Mouse (Mus musculus) testis, postnatal 14 days (tissue): ENCODE measurements around the gene Arl15.

Experiments used
- DNase-seq: peaks from one replicate; pipeline ENCODE4 v3.0.0; 2021; ENCODE audit warnings: low spot score

The Arl15 gene

GRCm38 (mm10) chr13:113800246-113800645 is 5.9 kb downstream of the Arl15 start:
- DNase-seq = no peak

GRCm38 (mm10) chr13:113802571-113802970 is 8.3 kb downstream of the Arl15 start:
- no peak for DNase-seq

- no peak for DNase-seq
Measured at GRCm38 (mm10) chr13:113811141-113811540, 16.8 kb downstream of the Arl15 start.

- no peak for DNase-seq
Measured at GRCm38 (mm10) chr13:113811910-113812592, 17.7 kb downstream of the Arl15 start.

- no peak for DNase-seq
Measured at GRCm38 (mm10) chr13:113812593-113812975, 18.3 kb downstream of the Arl15 start.

- no peak for DNase-seq
Measured at GRCm38 (mm10) chr13:113814121-113814520, 19.8 kb downstream of the Arl15 start.

GRCm38 (mm10) chr13:113815697-113816420 is 21.6 kb downstream of the Arl15 start:
- DNase-seq = no peak

- no peak for DNase-seq
Measured at GRCm38 (mm10) chr13:113816421-113816810, 22.1 kb downstream of the Arl15 start.

- no peak for DNase-seq
Measured at GRCm38 (mm10) chr13:113819006-113819405, 24.7 kb downstream of the Arl15 start.

GRCm38 (mm10) chr13:113820176-113820575 is 25.9 kb downstream of the Arl15 start:
- no peak for DNase-seq

GRCm38 (mm10) chr13:113821891-113822290 is 27.6 kb downstream of the Arl15 start:
- no peak for DNase-seq

GRCm38 (mm10) chr13:113824027-113824426 is 29.7 kb downstream of the Arl15 start:
- no peak for DNase-seq

GRCm38 (mm10) chr13:113828633-113829032 is 34.3 kb downstream of the Arl15 start:
- DNase-seq = no peak

- DNase-seq = no peak
Measured at GRCm38 (mm10) chr13:113829079-113829478, 34.8 kb downstream of the Arl15 start.

GRCm38 (mm10) chr13:113830805-113831204 is 36.5 kb downstream of the Arl15 start:
- no peak for DNase-seq

- no peak for DNase-seq
Measured at GRCm38 (mm10) chr13:113832947-113833346, 38.6 kb downstream of the Arl15 start.

- DNase-seq = no peak
Measured at GRCm38 (mm10) chr13:113835921-113836320, 41.6 kb downstream of the Arl15 start.

GRCm38 (mm10) chr13:113838601-113839576 is 44.6 kb downstream of the Arl15 start:
- no peak for DNase-seq

GRCm38 (mm10) chr13:113840421-113840820 is 46.1 kb downstream of the Arl15 start:
- DNase-seq = no peak

GRCm38 (mm10) chr13:113842411-113843309 is 48.4 kb downstream of the Arl15 start:
- no peak for DNase-seq

- DNase-seq = no peak
Measured at GRCm38 (mm10) chr13:113843310-113843649, 49.0 kb downstream of the Arl15 start.

GRCm38 (mm10) chr13:113843901-113844300 is 49.6 kb downstream of the Arl15 start:
- no peak for DNase-seq
